Mouse (Mus musculus): Measurements from ENCODE around the gene Cabp1. TPM values are rescaled to one million over a fixed set of nuclear protein-coding genes. Genes with fewer than 3 reads are reported as not detected.
"Not testable (repeated sequence)": the region's sequence is repeated elsewhere in the genome, so short reads cannot be mapped to it uniquely, and the experiment has no call there.

The Cabp1 gene
- polyA plus RNA-seq, 1 experiment from 2014 or later = 1.2 TPM

DNA sequence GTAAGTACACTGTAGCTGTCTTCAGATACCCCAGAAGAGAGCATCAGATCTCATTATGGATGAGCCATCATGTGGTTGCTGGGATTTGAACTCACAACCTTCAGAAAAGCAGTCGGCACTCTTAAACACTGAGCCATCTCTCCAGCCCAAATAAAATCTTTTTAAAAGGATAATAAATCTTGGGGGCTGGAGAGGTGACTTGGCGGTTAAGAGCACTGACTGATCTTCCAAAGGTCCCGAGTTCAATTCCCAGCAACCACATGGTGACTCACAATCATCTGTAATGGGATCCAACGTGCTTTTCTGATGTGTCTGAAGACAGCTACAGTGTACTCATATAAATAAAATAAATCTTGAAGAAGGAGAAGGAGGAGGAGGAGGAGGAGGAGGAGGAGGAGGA lies 29.7 kb downstream of the Cabp1 start:
- not testable (repeated sequence) for ATAC-seq (ENCODE audit: insufficient number of reproducible peaks, low FRiP score, low TSS enrichment, low read depth); H3K9me3 ChIP-seq (ENCODE audit: control insufficient read depth, low read length); H3K27me3 ChIP-seq (ENCODE audit: control insufficient read depth, insufficient read depth, low read length); H3K27ac ChIP-seq (replicated peaks; ENCODE audit: low read depth, low read length); H3K4me2 ChIP-seq (ENCODE audit: low read depth, severe bottlenecking); H3K4me3 ChIP-seq (ENCODE audit: low read depth, low read length); DNase-seq (ENCODE audit: low spot score); H3K36me3 ChIP-seq (ENCODE audit: control insufficient read depth, insufficient read depth, low read length); H3K9ac ChIP-seq (ENCODE audit: low read length)
- peaks cover 17% of the 10 kb centered on the region for H3K4me1 ChIP-seq (ENCODE audit: control insufficient read depth, insufficient read depth, low read length)
- WGBS = 81% methylated on average over 4 of the region's 4 CpGs

DNA sequence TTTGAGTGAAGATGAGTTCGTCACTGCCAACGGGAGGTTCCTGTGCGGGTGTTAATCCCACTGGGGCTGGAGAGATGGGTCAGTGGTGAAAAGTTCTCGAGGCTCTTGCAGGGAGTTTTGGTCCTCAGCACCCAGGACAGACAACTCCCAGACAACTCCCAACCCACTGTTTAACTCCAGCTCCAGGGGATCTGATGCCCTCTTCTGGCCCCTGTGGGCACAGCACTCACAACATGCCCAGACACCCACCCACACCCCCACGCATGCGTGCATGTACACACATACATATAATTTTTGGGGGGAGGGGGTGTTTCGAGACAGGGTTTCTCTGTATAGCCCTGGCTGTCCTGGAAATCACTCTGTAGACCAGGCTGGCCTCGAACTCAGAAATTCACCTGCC lies 30.6 kb downstream of the Cabp1 start:
- WGBS = 41% methylated on average over 8 of the region's 8 CpGs
- Histone ChIP-seq H3K9ac (ENCODE audit: low read length) (no peak overlapping the region), H3K9me3 (ENCODE audit: control insufficient read depth, low read length) (no peaks in the 10 kb centered on the region), H3K4me2 (ENCODE audit: low read depth, severe bottlenecking) (no peak overlapping the region), H3K4me1 (ENCODE audit: control insufficient read depth, insufficient read depth, low read length) (peaks cover 10% of the 10 kb centered on the region), H3K36me3 (ENCODE audit: control insufficient read depth, insufficient read depth, low read length) (no peaks in the 10 kb centered on the region), H3K4me3 (ENCODE audit: low read depth, low read length) (no peak overlapping the region), H3K27ac (replicated peaks; ENCODE audit: low read depth, low read length) (no peak overlapping the region), H3K27me3 (ENCODE audit: control insufficient read depth, insufficient read depth, low read length) (no peaks in the 10 kb centered on the region)
- peak; percentile 65 for DNase-seq (ENCODE audit: low spot score)
- no peak for ATAC-seq (ENCODE audit: insufficient number of reproducible peaks, low FRiP score, low TSS enrichment, low read depth)

DNA sequence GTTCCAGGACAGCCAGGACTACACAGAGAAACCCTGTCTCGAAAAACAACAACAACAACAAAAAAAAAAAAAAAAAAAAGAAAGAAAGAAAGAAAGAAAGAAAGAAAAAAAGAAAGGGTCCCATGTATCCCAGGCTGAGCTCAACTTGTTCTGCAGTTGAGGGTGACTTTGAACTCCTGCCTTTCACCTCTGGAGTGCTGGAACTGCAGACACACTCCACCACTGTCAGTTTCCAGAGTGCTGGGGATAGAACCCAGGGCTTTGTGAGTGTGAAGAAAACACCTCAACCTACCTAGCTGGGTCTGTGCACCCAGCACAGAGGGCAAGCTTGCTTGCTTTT lies 32.3 kb downstream of the Cabp1 start:
- H3K27ac ChIP-seq (replicated peaks; ENCODE audit: low read depth, low read length); H3K4me2 ChIP-seq (ENCODE audit: low read depth, severe bottlenecking); H3K36me3 ChIP-seq (ENCODE audit: control insufficient read depth, insufficient read depth, low read length); H3K4me3 ChIP-seq (ENCODE audit: low read depth, low read length); DNase-seq (ENCODE audit: low spot score); H3K9me3 ChIP-seq (ENCODE audit: control insufficient read depth, low read length); H3K9ac ChIP-seq (ENCODE audit: low read length); H3K4me1 ChIP-seq (ENCODE audit: control insufficient read depth, insufficient read depth, low read length); ATAC-seq (ENCODE audit: insufficient number of reproducible peaks, low FRiP score, low TSS enrichment, low read depth); H3K27me3 ChIP-seq (ENCODE audit: control insufficient read depth, insufficient read depth, low read length): not testable (repeated sequence)
- WGBS = no CpG with 5 or more reads among the region's 1 CpGs

DNA sequence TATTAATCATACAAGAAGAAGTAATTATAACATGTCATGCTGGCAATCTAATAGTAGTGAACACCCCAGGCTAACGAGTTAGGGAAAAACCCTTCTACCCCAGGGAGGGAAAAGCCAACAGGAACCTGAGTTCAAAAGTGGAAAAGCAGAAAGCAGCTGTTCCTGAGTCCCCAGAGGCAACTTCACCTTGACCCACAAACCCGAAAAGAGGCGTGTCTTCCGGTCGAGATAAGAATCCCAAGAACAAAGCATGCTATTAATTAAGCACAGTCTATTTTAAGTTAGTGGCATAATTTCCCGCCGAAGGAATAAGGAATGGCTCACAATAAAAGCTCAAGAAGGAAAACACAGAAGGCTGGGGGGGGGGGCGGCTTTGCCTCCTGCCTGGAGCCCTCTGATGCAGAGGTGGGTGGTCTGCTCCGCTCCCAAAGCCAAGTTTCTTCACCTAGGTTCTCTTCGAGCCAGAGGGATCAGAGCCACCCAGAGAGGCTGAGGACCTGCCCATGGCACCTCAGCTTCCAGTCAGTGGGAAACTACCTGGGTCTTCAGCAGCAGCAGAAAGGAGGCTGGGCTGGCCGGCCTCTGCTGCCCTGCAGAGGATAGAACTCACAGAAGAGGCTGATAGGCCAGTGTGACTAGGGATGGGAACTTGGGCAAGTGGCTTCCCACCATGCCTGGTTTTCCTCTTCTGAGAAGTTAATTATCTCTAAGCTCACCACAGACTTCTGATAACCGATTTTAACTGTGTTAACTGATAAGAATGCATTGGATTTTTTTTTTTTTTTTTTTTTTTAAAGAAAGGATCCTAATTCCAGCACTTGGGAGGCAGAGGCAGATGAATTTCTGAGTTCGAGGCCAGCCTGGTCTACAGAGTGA lies 32.9 kb downstream of the Cabp1 start:
- Histone ChIP-seq H3K9me3 (ENCODE audit: control insufficient read depth, low read length) (no peaks in the 10 kb centered on the region), H3K9ac (ENCODE audit: low read length) (no peak overlapping the region), H3K36me3 (ENCODE audit: control insufficient read depth, insufficient read depth, low read length) (no peaks in the 10 kb centered on the region), H3K4me2 (ENCODE audit: low read depth, severe bottlenecking) (no peak overlapping the region), H3K4me3 (ENCODE audit: low read depth, low read length) (no peak overlapping the region), H3K27me3 (ENCODE audit: control insufficient read depth, insufficient read depth, low read length) (no peaks in the 10 kb centered on the region), H3K27ac (replicated peaks; ENCODE audit: low read depth, low read length) (no peak overlapping the region), H3K4me1 (ENCODE audit: control insufficient read depth, insufficient read depth, low read length) (peaks cover 8% of the 10 kb centered on the region)
- ATAC-seq (ENCODE audit: insufficient number of reproducible peaks, low FRiP score, low TSS enrichment, low read depth) = no peak
- 27% methylated on average over 13 of the region's 13 CpGs for WGBS
- DNase-seq (ENCODE audit: low spot score) = peak; percentile 42

DNA sequence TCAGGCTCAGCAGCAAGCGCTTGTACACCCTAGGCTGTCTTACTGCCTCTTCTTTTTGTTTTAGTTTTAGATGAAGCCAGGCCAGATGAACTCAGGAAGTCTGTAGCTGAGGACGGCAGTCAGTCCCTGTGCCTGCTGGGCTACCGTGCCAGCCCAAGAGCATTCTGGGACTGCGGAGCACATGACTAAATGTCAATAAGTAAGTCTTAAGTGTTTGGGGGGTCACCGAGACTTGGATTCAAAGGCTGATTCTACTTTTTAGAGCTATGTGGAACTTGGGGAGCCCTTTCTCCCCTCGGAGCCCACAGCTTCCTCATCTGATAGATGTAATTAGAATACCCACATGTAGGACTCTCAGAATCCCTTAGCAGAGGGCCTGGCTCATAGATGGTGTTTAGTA lies 33.5 kb downstream of the Cabp1 start:
- Histone ChIP-seq H3K27ac (replicated peaks; ENCODE audit: low read depth, low read length) (no peak overlapping the region), H3K9me3 (ENCODE audit: control insufficient read depth, low read length) (no peaks in the 10 kb centered on the region), H3K4me3 (ENCODE audit: low read depth, low read length) (no peak overlapping the region), H3K9ac (ENCODE audit: low read length) (no peak overlapping the region), H3K4me1 (ENCODE audit: control insufficient read depth, insufficient read depth, low read length) (peaks cover 14% of the 10 kb centered on the region), H3K4me2 (ENCODE audit: low read depth, severe bottlenecking) (no peak overlapping the region), H3K36me3 (ENCODE audit: control insufficient read depth, insufficient read depth, low read length) (no peaks in the 10 kb centered on the region), H3K27me3 (ENCODE audit: control insufficient read depth, insufficient read depth, low read length) (no peaks in the 10 kb centered on the region)
- DNase-seq (ENCODE audit: low spot score) = no peak
- ATAC-seq (ENCODE audit: insufficient number of reproducible peaks, low FRiP score, low TSS enrichment, low read depth) = no peak
- WGBS = 64% methylated on average over 6 of the region's 6 CpGs

DNA sequence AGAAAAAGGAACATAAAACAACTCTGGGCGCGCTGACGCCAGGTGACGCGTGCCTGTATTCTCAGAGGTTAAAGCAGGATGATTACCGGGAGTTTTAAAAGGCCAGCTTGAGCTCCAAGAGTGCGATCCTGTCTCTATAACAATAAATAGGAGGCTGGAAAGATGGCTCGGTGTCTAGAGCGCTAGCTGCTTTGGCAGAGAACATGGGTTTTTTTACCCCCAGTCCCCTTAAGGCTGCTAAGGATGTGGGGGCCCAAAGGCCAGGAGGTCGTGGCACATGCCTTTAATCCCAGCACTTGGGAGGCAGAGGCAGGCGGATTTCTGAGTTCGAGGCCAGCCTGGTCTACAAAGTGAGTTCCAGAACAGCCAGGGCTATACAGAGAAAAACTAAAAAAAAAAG lies 35.0 kb downstream of the Cabp1 start:
- no peaks in the 10 kb centered on the region for H3K9me3 ChIP-seq (ENCODE audit: control insufficient read depth, low read length)
- H3K4me1 ChIP-seq (ENCODE audit: control insufficient read depth, insufficient read depth, low read length) = peaks cover 22% of the 10 kb centered on the region
- peak overlapping the region; percentile 100 for H3K4me3 ChIP-seq (ENCODE audit: low read depth, low read length)
- peak overlapping the region; percentile 90 for H3K27ac ChIP-seq (replicated peaks; ENCODE audit: low read depth, low read length)
- peak overlapping the region; percentile 81 for H3K4me2 ChIP-seq (ENCODE audit: low read depth, severe bottlenecking)
- DNase-seq (ENCODE audit: low spot score) (no peak), ATAC-seq (ENCODE audit: insufficient number of reproducible peaks, low FRiP score, low TSS enrichment, low read depth) (no peak)
- peak overlapping the region; percentile 58 for H3K9ac ChIP-seq (ENCODE audit: low read length)
- 39% methylated on average over 12 of the region's 12 CpGs for WGBS
- no peaks in the 10 kb centered on the region for H3K27me3 ChIP-seq (ENCODE audit: control insufficient read depth, insufficient read depth, low read length)
- no peaks in the 10 kb centered on the region for H3K36me3 ChIP-seq (ENCODE audit: control insufficient read depth, insufficient read depth, low read length)

DNA sequence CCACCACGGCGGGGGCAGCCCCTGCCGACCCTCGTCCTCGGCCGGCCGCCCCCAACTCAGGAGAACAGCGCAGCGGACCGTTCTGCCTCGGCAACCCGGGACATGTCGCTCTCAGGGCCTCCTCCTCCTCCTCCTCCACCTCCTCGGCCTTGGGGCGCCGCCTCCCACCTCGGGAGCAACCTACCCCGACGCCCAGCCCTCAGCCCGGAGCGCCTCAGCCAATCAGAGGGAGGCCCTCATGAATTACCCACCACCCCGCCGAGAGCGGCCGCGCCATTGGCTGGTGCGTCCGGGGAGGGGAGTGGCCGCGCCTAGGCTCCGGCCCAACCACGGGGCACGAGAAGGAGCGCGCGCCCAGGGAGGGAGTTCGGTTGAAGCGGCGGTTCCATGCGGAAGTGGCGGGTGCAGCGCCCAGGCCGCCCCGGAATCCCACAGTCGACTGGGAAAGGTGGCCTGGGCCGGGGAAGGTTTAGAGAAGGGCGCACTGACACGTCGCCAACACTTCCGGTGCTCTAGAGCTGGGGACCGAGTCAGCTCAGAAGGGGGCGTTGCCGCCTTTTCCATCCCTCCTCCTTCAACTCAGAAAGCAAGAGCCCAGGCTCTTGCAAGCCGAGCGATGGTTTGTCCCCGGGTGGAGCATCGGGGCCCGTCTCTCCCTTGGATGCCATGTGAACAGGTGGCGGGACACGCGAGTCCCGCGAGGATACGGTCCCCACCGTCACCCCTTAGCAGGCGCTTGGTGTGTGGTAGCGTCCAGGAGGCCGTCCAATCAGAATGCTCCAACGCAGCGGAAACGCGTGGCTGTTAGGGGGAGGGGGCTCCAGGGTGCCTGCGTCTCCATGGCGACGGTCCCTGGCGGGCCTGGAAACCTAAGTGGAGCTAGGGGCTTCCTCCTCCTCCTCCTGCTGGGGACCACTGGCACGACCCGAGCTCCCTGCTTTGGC lies 35.9 kb downstream of the Cabp1 start, which contains the start of gene Mlec:
Mlec (minus strand) TSS at position 140 of the 944 bp plus-strand sequence.
- WGBS = under 1% methylated on average over 72 of the region's 78 CpGs
- peak within 1 kb of the TSS; percentile 100 for H3K4me3 ChIP-seq (ENCODE audit: low read depth, low read length)
- ATAC-seq (ENCODE audit: insufficient number of reproducible peaks, low FRiP score, low TSS enrichment, low read depth) (peak; percentile 96), DNase-seq (ENCODE audit: low spot score) (peak; percentile 99)
- no peaks in the 10 kb centered on the region for H3K36me3 ChIP-seq (ENCODE audit: control insufficient read depth, insufficient read depth, low read length)
- H3K4me2 ChIP-seq (ENCODE audit: low read depth, severe bottlenecking) = peak within 1 kb of the TSS; percentile 81
- peak within 1 kb of the TSS; percentile 96 for H3K9ac ChIP-seq (ENCODE audit: low read length)
- peaks cover 22% of the 10 kb centered on the region for H3K4me1 ChIP-seq (ENCODE audit: control insufficient read depth, insufficient read depth, low read length)
- no peaks in the 10 kb centered on the region for H3K27me3 ChIP-seq (ENCODE audit: control insufficient read depth, insufficient read depth, low read length)
- no peaks in the 10 kb centered on the region for H3K9me3 ChIP-seq (ENCODE audit: control insufficient read depth, low read length)
- peak within 1 kb of the TSS; percentile 90 for H3K27ac ChIP-seq (replicated peaks; ENCODE audit: low read depth, low read length)

DNA sequence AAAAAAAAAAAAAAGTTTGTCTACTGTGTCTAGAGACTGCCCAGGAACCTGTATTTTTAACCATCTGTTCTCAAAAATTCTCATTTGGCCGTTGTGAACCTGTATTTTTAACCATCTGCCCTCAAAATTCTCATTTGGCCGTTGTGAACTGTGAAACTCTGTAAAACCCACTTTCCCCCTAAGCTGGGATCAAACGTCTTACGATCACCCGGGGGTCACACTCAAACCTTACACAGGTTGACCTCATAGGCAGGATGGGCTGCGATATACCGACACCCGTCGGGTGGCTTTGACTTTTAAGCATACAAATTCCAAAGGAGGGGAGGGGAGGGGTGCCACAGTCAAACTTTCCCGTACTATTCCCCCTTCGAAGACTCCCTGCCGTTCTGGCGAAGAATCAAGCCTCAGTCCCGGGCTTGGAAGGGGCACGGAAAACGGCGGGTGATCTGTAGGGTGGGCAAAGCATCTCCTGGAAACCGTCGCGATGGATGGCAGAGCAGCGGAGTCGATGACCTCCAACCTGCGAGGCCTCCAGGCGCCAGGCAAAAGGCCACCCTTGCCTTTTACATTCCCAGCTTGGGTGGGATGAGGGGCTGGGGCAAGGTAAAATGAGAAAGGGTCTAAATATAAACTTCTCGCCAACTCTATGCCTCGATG lies 37.1 kb downstream of the Cabp1 start:
- ATAC-seq (ENCODE audit: insufficient number of reproducible peaks, low FRiP score, low TSS enrichment, low read depth) = no peak
- WGBS = under 1% methylated on average over 26 of the region's 26 CpGs
- no peaks in the 10 kb centered on the region for H3K27me3 ChIP-seq (ENCODE audit: control insufficient read depth, insufficient read depth, low read length)
- H3K9ac ChIP-seq (ENCODE audit: low read length) = peak overlapping the region; percentile 96
- H3K4me1 ChIP-seq (ENCODE audit: control insufficient read depth, insufficient read depth, low read length) = peaks cover 22% of the 10 kb centered on the region
- peak overlapping the region; percentile 100 for H3K4me3 ChIP-seq (ENCODE audit: low read depth, low read length)
- H3K27ac ChIP-seq (replicated peaks; ENCODE audit: low read depth, low read length) = peak overlapping the region; percentile 86; the same call in 1 of the 2 replicates
- H3K4me2 ChIP-seq (ENCODE audit: low read depth, severe bottlenecking) = peak overlapping the region; percentile 81
- no peaks in the 10 kb centered on the region for H3K36me3 ChIP-seq (ENCODE audit: control insufficient read depth, insufficient read depth, low read length)
- H3K9me3 ChIP-seq (ENCODE audit: control insufficient read depth, low read length) = no peaks in the 10 kb centered on the region
- DNase-seq (ENCODE audit: low spot score) = peak; percentile 59
